Mouse (Mus musculus) liver, embryonic 11.5 days (tissue): ENCODE results near the gene Acp4. TPM values are rescaled to one million over a fixed set of nuclear protein-coding genes. Genes with fewer than 3 reads are reported as not detected.

Experiments
- ATAC-seq: fragments of 200-750 bp; cut with Nextera tagmentation; replicated peaks from 2 replicates; pipeline ENCODE4 v1.8.0; 2017; ENCODE audit warnings: moderate number of reproducible peaks, mild to moderate bottlenecking, moderate TSS enrichment, moderate library complexity; ENCODE audit not compliant: low FRiP score
- DNase-seq: peaks from one replicate; pipeline ENCODE4 v3.0.0-alpha.2; 2017; ENCODE audit warnings: low spot score
- H3K27ac ChIP-seq: fragments of 300-500 bp; sonication (generic); 2 replicates; pipeline ENCODE4 v1.5.1; 2014; ENCODE audit warnings: mild to moderate bottlenecking, low read depth, low read length, control low read depth
- H3K27me3 ChIP-seq: fragments of 300-500 bp; sonication (generic); replicated peaks from 2 replicates; pipeline ENCODE4 v1.6.1; 2014; ENCODE audit warnings: low read length, mixed read lengths; ENCODE audit not compliant: control insufficient read depth, insufficient read depth
- H3K36me3 ChIP-seq: fragments of 300-500 bp; sonication (generic); 2 replicates; pipeline ENCODE4 v1.6.1; 2014; ENCODE audit warnings: mild to moderate bottlenecking, low read length, moderate library complexity, mixed read lengths; ENCODE audit not compliant: control insufficient read depth, insufficient read depth
- H3K4me1 ChIP-seq: fragments of 300-500 bp; sonication (generic); replicated peaks from 2 replicates; pipeline ENCODE4 v1.6.1; 2014; ENCODE audit warnings: low read length, mixed read lengths; ENCODE audit not compliant: control insufficient read depth, insufficient read depth
- H3K4me2 ChIP-seq: fragments of 300-500 bp; sonication (generic); 2 replicates; pipeline ENCODE4 v1.6.1; 2014; ENCODE audit warnings: mild to moderate bottlenecking, control low read depth, moderate library complexity
- H3K4me3 ChIP-seq: fragments of 300-500 bp; sonication (generic); 2 replicates; pipeline ENCODE4 v1.5.1; 2014; ENCODE audit warnings: low read depth, low read length, control low read depth
- H3K9ac ChIP-seq: fragments of 300-500 bp; sonication (generic); 2 replicates; pipeline ENCODE4 v1.6.1; 2014; ENCODE audit warnings: low read depth, low read length, control low read depth
- H3K9me3 ChIP-seq: fragments of 300-500 bp; sonication (generic); 2 replicates; pipeline ENCODE4 v1.6.1; 2016; ENCODE audit warnings: low read length, inconsistent platforms, mixed read lengths; ENCODE audit not compliant: control insufficient read depth
- WGBS: fragments of 180-500 bp; shearing (Covaris S2); extraction: QIAGEN DNeasy Blood & Tissue Kit; methylation state at CpG from one replicate; pipeline ENCODE4 v1.1.7; 2014; 5-methylcytosine and 5-hydroxymethylcytosine counted together
- polyA plus RNA-seq: library from polyadenylated mRNA; unstranded; fragments of >200 nt; fragmentation: Nextera tagmentation; extraction: Ambion mirVana; gene quantifications from 2 replicates; pipeline ENCODE4 v1.2.1, GENCODE M21; 2014

Acp4 gene
- polyA plus RNA-seq, 1 experiment from 2014 or later: not detected

- Histone ChIP-seq H3K27ac (no peak overlapping the region), H3K9me3 (no peaks in the 10 kb centered on the region), H3K4me2 (no peak overlapping the region), H3K36me3 (no peaks in the 10 kb centered on the region), H3K27me3 (peaks cover 19% of the 10 kb centered on the region), H3K9ac (no peak overlapping the region), H3K4me3 (no peak overlapping the region), H3K4me1 (no peaks in the 10 kb centered on the region)
- DNase-seq (no peak), ATAC-seq (no peak)
- 77% methylated on average over 7 of the region's 7 CpGs for WGBS
Observed at GRCm38 (mm10) chr7:44272546-44272945, 15.4 kb upstream of the Acp4 start.

- no peak overlapping the region for H3K4me2 ChIP-seq
- H3K9ac ChIP-seq: no peak overlapping the region
- H3K36me3 ChIP-seq: no peaks in the 10 kb centered on the region
- H3K27me3 ChIP-seq: peaks cover 19% of the 10 kb centered on the region
- H3K4me1 ChIP-seq: no peaks in the 10 kb centered on the region
- no peak for DNase-seq
- no peaks in the 10 kb centered on the region for H3K9me3 ChIP-seq
- H3K4me3 ChIP-seq: no peak overlapping the region
- no peak overlapping the region for H3K27ac ChIP-seq
- ATAC-seq: no peak
- WGBS: 68% methylated on average over 2 of the region's 2 CpGs
Observed at GRCm38 (mm10) chr7:44271309-44271708, 14.1 kb upstream of the Acp4 start.

- WGBS: 72% methylated on average over 2 of the region's 2 CpGs
- no peak for ATAC-seq
- DNase-seq: no peak
- Histone ChIP-seq H3K27ac (no peak overlapping the region), H3K36me3 (no peaks in the 10 kb centered on the region), H3K4me2 (no peak overlapping the region), H3K9ac (no peak overlapping the region), H3K9me3 (no peaks in the 10 kb centered on the region), H3K27me3 (peaks cover 17% of the 10 kb centered on the region), H3K4me3 (no peak overlapping the region), H3K4me1 (no peaks in the 10 kb centered on the region)
Observed at GRCm38 (mm10) chr7:44269397-44269796, 12.2 kb upstream of the Acp4 start.

GRCm38 (mm10) chr7:44268117-44268516 lies 10.9 kb upstream of the Acp4 start:
- ATAC-seq: no peak
- H3K4me3 ChIP-seq: no peak overlapping the region
- peaks cover 2% of the 10 kb centered on the region for H3K4me1 ChIP-seq
- H3K9me3 ChIP-seq: no peaks in the 10 kb centered on the region
- H3K27me3 ChIP-seq: peaks cover 19% of the 10 kb centered on the region
- no peak overlapping the region for H3K9ac ChIP-seq
- no peaks in the 10 kb centered on the region for H3K36me3 ChIP-seq
- H3K27ac ChIP-seq: no peak overlapping the region
- no peak for DNase-seq
- WGBS: 75% methylated on average over 11 of the region's 11 CpGs
- H3K4me2 ChIP-seq: no peak overlapping the region

- Histone ChIP-seq H3K27ac (no peak overlapping the region), H3K9me3 (no peaks in the 10 kb centered on the region), H3K27me3 (peaks cover 20% of the 10 kb centered on the region), H3K4me1 (peaks cover 4% of the 10 kb centered on the region), H3K4me3 (no peak overlapping the region), H3K4me2 (peak overlapping the region; percentile 49), H3K9ac (no peak overlapping the region), H3K36me3 (no peaks in the 10 kb centered on the region)
- WGBS: 4% methylated on average over 34 of the region's 34 CpGs
- ATAC-seq (no peak; the same call in 1 of the 2 replicates), DNase-seq (peak; percentile 85)
Observed at GRCm38 (mm10) chr7:44262791-44263643, 5.8 kb upstream of the Acp4 start.

- Histone ChIP-seq H3K36me3 (no peaks in the 10 kb centered on the region), H3K27ac (no peak within 1 kb of the TSS), H3K4me1 (peaks cover 4% of the 10 kb centered on the region), H3K27me3 (peaks cover 17% of the 10 kb centered on the region), H3K4me3 (no peak within 1 kb of the TSS), H3K4me2 (no peak within 1 kb of the TSS), H3K9me3 (no peaks in the 10 kb centered on the region), H3K9ac (no peak within 1 kb of the TSS)
- 58% methylated on average over 5 of the region's 5 CpGs for WGBS
- no peak for ATAC-seq
- DNase-seq: no peak
Observed at GRCm38 (mm10) chr7:44261147-44261546, 4.0 kb upstream of the Acp4 start, which contains the start of gene Gm15517. Gene Gm15517, plus strand, starts transcription at chr7:44261447.

GRCm38 (mm10) chr7:44260410-44260809 lies 3.2 kb upstream of the Acp4 start:
- no peaks in the 10 kb centered on the region for H3K36me3 ChIP-seq
- peaks cover 4% of the 10 kb centered on the region for H3K4me1 ChIP-seq
- DNase-seq: no peak
- H3K9me3 ChIP-seq: no peaks in the 10 kb centered on the region
- H3K4me2 ChIP-seq: no peak overlapping the region
- no peak overlapping the region for H3K27ac ChIP-seq
- H3K27me3 ChIP-seq: peaks cover 17% of the 10 kb centered on the region
- H3K9ac ChIP-seq: no peak overlapping the region
- ATAC-seq: no peak
- WGBS: 66% methylated on average over 6 of the region's 6 CpGs
- no peak overlapping the region for H3K4me3 ChIP-seq

- Histone ChIP-seq H3K36me3 (peaks cover 27% of the 10 kb centered on the region), H3K4me1 (no peaks in the 10 kb centered on the region), H3K4me3 (no peak overlapping the region), H3K27me3 (no peaks in the 10 kb centered on the region), H3K27ac (no peak overlapping the region), H3K4me2 (no peak overlapping the region), H3K9ac (no peak overlapping the region), H3K9me3 (no peaks in the 10 kb centered on the region)
- ATAC-seq (no peak), DNase-seq (no peak)
- WGBS: 79% methylated on average over 6 of the region's 6 CpGs
Observed at GRCm38 (mm10) chr7:44254930-44255329, 2.2 kb downstream of the Acp4 start.
